Mouse (Mus musculus): ENCODE data around the gene Mapkapk2. TPM values are rescaled to one million over a fixed set of nuclear protein-coding genes. Genes with fewer than 3 reads are reported as not detected.
A peak's percentile ranks its signal among the peaks of the same experiment; 100 is the strongest.

Gene Mapkapk2
- polyA plus RNA-seq, 1 experiment = 111 TPM

GRCm38 (mm10) chr1:131085272-131085671 is 12.4 kb downstream of the Mapkapk2 start:
- H3K4me1 ChIP-seq (ENCODE audit: control insufficient read depth, insufficient read depth, low read length) = peaks cover 57% of the 10 kb centered on the region
- H3K27ac ChIP-seq (ENCODE audit: insufficient read depth, low read length) = 0 out of 2 replicates have a peak overlapping the region, but pooled peaks have one; percentile 9
- TF ChIP-seq CTCF (IDR thresholded peaks at IDR 0.05; ENCODE audit: borderline replicate concordance, insufficient read depth, low read length) = no peak
- no peak for TF ChIP-seq POLR2A (IDR thresholded peaks at IDR 0.05; ENCODE audit: low read depth, low read length)
- H3K4me3 ChIP-seq (ENCODE audit: insufficient read depth, low read length) = no peak overlapping the region

GRCm38 (mm10) chr1:131084289-131084688 is 13.3 kb downstream of the Mapkapk2 start:
- no peak for TF ChIP-seq CTCF (IDR thresholded peaks at IDR 0.05; ENCODE audit: borderline replicate concordance, insufficient read depth, low read length)
- TF ChIP-seq POLR2A (IDR thresholded peaks at IDR 0.05; ENCODE audit: low read depth, low read length) = no peak
- H3K4me1 ChIP-seq (ENCODE audit: control insufficient read depth, insufficient read depth, low read length) = peaks cover 52% of the 10 kb centered on the region
- peak overlapping the region; percentile 97 for H3K27ac ChIP-seq (ENCODE audit: insufficient read depth, low read length)
- H3K4me3 ChIP-seq (ENCODE audit: insufficient read depth, low read length) = no peak overlapping the region

- Histone ChIP-seq H3K4me1 (ENCODE audit: control insufficient read depth, insufficient read depth, low read length) (peaks cover 55% of the 10 kb centered on the region), H3K4me3 (ENCODE audit: insufficient read depth, low read length) (no peak overlapping the region), H3K27ac (ENCODE audit: insufficient read depth, low read length) (peak overlapping the region; percentile 97)
- no peak for TF ChIP-seq CTCF (IDR thresholded peaks at IDR 0.05; ENCODE audit: borderline replicate concordance, insufficient read depth, low read length)
- TF ChIP-seq POLR2A (IDR thresholded peaks at IDR 0.05; ENCODE audit: low read depth, low read length) = no peak
Measured at GRCm38 (mm10) chr1:131083609-131084008, 14.0 kb downstream of the Mapkapk2 start.

GRCm38 (mm10) chr1:131083122-131083521 is 14.5 kb downstream of the Mapkapk2 start:
- Histone ChIP-seq H3K4me1 (ENCODE audit: control insufficient read depth, insufficient read depth, low read length) (peaks cover 56% of the 10 kb centered on the region), H3K4me3 (ENCODE audit: insufficient read depth, low read length) (no peak overlapping the region), H3K27ac (ENCODE audit: insufficient read depth, low read length) (peak overlapping the region; percentile 97)
- TF ChIP-seq POLR2A (IDR thresholded peaks at IDR 0.05; ENCODE audit: low read depth, low read length) (no peak), CTCF (IDR thresholded peaks at IDR 0.05; ENCODE audit: borderline replicate concordance, insufficient read depth, low read length) (no peak)

- H3K4me3 ChIP-seq (ENCODE audit: insufficient read depth, low read length) = no peak overlapping the region
- TF ChIP-seq CTCF (IDR thresholded peaks at IDR 0.05; ENCODE audit: borderline replicate concordance, insufficient read depth, low read length) = no peak
- TF ChIP-seq POLR2A (IDR thresholded peaks at IDR 0.05; ENCODE audit: low read depth, low read length) = no peak
- peaks cover 48% of the 10 kb centered on the region for H3K4me1 ChIP-seq (ENCODE audit: control insufficient read depth, insufficient read depth, low read length)
- no peak overlapping the region for H3K27ac ChIP-seq (ENCODE audit: insufficient read depth, low read length)
Measured at GRCm38 (mm10) chr1:131080686-131081085, 16.9 kb downstream of the Mapkapk2 start.

- no peak overlapping the region for H3K4me3 ChIP-seq (ENCODE audit: insufficient read depth, low read length)
- no peak for TF ChIP-seq CTCF (IDR thresholded peaks at IDR 0.05; ENCODE audit: borderline replicate concordance, insufficient read depth, low read length)
- no peak overlapping the region for H3K27ac ChIP-seq (ENCODE audit: insufficient read depth, low read length)
- H3K4me1 ChIP-seq (ENCODE audit: control insufficient read depth, insufficient read depth, low read length) = peaks cover 50% of the 10 kb centered on the region
Measured at GRCm38 (mm10) chr1:131079762-131080161, 17.9 kb downstream of the Mapkapk2 start.

- no peak overlapping the region for H3K4me3 ChIP-seq (ENCODE audit: insufficient read depth, low read length)
Measured at GRCm38 (mm10) chr1:131078761-131079330, 18.8 kb downstream of the Mapkapk2 start.

GRCm38 (mm10) chr1:131075098-131075791 is 22.4 kb downstream of the Mapkapk2 start:
- Histone ChIP-seq H3K4me3 (ENCODE audit: insufficient read depth, low read length) (no peak overlapping the region), H3K4me1 (ENCODE audit: control insufficient read depth, insufficient read depth, low read length) (peaks cover 33% of the 10 kb centered on the region), H3K27ac (ENCODE audit: insufficient read depth, low read length) (no peak overlapping the region)
- TF ChIP-seq CTCF (IDR thresholded peaks at IDR 0.05; ENCODE audit: borderline replicate concordance, insufficient read depth, low read length) (no peak), POLR2A (IDR thresholded peaks at IDR 0.05; ENCODE audit: low read depth, low read length) (no peak)

More at GRCm38 (mm10) chr1:131078761-131079330, 18.8 kb downstream of the Mapkapk2 start:
- Histone ChIP-seq H3K27ac (ENCODE audit: insufficient read depth, low read length) (no peak overlapping the region), H3K4me1 (ENCODE audit: control insufficient read depth, insufficient read depth, low read length) (peaks cover 51% of the 10 kb centered on the region)
- TF ChIP-seq POLR2A (IDR thresholded peaks at IDR 0.05; ENCODE audit: low read depth, low read length) = no peak

- no peak overlapping the region for H3K4me3 ChIP-seq (ENCODE audit: insufficient read depth, low read length)
- H3K4me1 ChIP-seq (ENCODE audit: control insufficient read depth, insufficient read depth, low read length) = peaks cover 27% of the 10 kb centered on the region
- TF ChIP-seq CTCF (IDR thresholded peaks at IDR 0.05; ENCODE audit: borderline replicate concordance, insufficient read depth, low read length) (no peak), POLR2A (IDR thresholded peaks at IDR 0.05; ENCODE audit: low read depth, low read length) (no peak)
- no peak overlapping the region for H3K27ac ChIP-seq (ENCODE audit: insufficient read depth, low read length)
Measured at GRCm38 (mm10) chr1:131074524-131074938, 23.1 kb downstream of the Mapkapk2 start.

GRCm38 (mm10) chr1:131072376-131072990 is 25.1 kb downstream of the Mapkapk2 start:
- no peak overlapping the region for H3K27ac ChIP-seq (ENCODE audit: insufficient read depth, low read length)
- no peak overlapping the region for H3K4me3 ChIP-seq (ENCODE audit: insufficient read depth, low read length)
- peaks cover 20% of the 10 kb centered on the region for H3K4me1 ChIP-seq (ENCODE audit: control insufficient read depth, insufficient read depth, low read length)
- no peak for TF ChIP-seq POLR2A (IDR thresholded peaks at IDR 0.05; ENCODE audit: low read depth, low read length)
- TF ChIP-seq CTCF (IDR thresholded peaks at IDR 0.05; ENCODE audit: borderline replicate concordance, insufficient read depth, low read length) = no peak
